Mouse (Mus musculus): ENCODE results near the gene H2-Q2. TPM values are rescaled to one million over a fixed set of nuclear protein-coding genes. Genes with fewer than 3 reads are reported as not detected.
A peak's percentile ranks its signal among the peaks of the same experiment; 100 is the strongest.
"Not testable (repeated sequence)": the region's sequence is repeated elsewhere in the genome, so short reads cannot be mapped to it uniquely, and the experiment has no call there.

The H2-Q2 gene
- 0.75 and 0.88 TPM in 2 replicates for polyA plus RNA-seq (2016; fragmentation: Nextera tagmentation; extraction: Ambion mirVana)

DNA sequence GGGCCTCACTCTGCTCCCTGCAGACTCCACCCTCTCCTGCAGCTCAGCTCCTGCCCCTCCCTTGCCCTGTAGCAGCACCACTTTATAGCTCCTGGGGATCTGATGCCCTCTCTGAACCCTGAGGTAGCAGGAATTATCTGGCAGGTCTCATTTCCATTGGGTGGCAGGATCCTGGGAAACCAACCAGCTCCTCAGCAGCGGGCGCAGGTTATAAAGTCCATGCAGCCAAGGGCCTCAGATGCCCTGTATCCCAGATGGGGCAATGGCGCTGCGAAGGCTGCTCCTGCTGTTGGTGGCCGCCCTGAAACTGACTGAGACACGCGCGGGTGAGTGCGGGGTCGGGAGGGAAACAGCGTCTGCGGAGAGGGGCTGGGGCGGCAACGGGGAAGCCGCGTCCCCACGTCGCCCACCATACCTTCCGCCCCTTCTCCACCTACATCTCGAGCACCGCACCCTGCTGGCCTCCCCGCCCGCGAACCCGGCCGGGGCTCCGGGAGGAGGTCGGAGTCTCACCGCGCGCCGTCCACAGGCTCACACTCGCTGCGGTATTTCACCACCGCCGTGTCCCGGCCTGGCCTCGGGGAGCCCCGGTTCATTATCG lies at the start of gene H2-Q2:
H2-Q2 (plus strand) TSS at position 172 of the 601 bp plus-strand sequence.
- Histone ChIP-seq H3K27ac (replicated peaks) (no peak within 1 kb of the TSS), H3K9me3 (no peaks in the 10 kb centered on the region), H3K27me3 (replicated peaks; ENCODE audit: low read depth, poor library complexity, severe bottlenecking) (peaks cover 63% of the 10 kb centered on the region), H3K36me3 (replicated peaks) (no peaks in the 10 kb centered on the region), H3K4me1 (peaks cover 12% of the 10 kb centered on the region), H3K4me3 (peak within 1 kb of the TSS; percentile 56)
- peak; percentile 30 for DNase-seq (ENCODE audit: low spot score)
- WGBS = 2% methylated on average over 40 of the region's 40 CpGs

DNA sequence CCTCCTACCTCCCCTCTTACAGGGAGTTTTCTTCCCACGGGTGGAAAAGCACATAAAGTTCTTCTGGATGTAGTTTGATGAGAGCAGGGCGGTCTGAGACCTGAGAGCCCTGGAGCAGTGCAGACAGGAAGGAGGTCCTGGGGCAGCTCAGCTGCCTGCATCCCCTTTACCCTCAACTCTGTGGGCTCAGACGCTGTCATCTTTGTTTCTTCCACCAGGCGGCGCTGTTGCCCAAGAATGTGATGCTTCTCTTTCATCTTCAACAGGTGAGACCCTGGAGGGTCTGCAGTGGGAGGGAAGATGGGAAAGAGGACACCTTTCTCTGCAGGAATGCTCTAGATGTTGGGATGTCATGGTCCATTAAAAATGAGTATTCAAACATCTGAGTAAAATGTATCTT lies 46.2 kb upstream of the H2-Q2 start:
- H3K36me3 ChIP-seq (replicated peaks); H3K9me3 ChIP-seq; H3K4me1 ChIP-seq; H3K27ac ChIP-seq (replicated peaks); H3K4me3 ChIP-seq; H3K27me3 ChIP-seq (replicated peaks; ENCODE audit: low read depth, poor library complexity, severe bottlenecking): not testable (repeated sequence)
- 3% methylated on average over 5 of the region's 5 CpGs for WGBS
- peak; percentile 59 for DNase-seq (ENCODE audit: low spot score)

DNA sequence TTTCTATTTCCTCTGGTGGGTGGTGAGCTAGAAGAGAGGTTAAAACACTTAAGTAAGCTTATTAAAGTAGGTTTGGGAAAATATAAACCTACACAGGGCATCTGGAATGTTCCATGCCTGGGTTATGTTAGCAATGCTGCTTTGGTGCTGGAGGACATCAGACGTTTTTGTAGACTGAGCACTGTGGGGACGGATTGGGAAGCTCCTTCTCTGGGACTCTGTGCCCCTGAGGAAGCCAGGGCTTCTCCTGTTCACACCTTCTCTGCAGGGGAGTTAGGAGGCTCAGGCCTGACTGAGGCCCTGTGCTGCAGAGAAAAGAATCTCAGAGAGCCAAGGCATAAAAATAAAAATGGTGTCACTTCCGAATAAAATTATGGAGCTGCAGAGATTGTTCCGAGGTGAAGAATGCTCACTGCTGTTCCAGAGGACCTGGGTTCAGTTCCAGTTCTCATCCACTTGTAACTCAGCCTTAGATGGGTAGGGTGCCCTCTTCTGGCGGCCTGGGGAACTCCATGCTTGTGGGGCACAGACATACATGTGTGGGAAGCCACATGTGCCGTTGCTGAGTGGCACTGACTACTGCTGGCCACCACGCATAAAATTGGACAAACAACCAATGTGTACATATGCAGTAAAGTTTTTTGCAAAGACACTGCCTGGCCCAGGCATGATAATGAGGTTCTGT lies 41.6 kb upstream of the H2-Q2 start:
- WGBS = 89% methylated on average over 7 of the region's 7 CpGs
- not testable (repeated sequence) for H3K4me3 ChIP-seq; H3K27ac ChIP-seq (replicated peaks); H3K4me1 ChIP-seq; H3K36me3 ChIP-seq (replicated peaks); H3K9me3 ChIP-seq; H3K27me3 ChIP-seq (replicated peaks; ENCODE audit: low read depth, poor library complexity, severe bottlenecking); DNase-seq (ENCODE audit: low spot score)

DNA sequence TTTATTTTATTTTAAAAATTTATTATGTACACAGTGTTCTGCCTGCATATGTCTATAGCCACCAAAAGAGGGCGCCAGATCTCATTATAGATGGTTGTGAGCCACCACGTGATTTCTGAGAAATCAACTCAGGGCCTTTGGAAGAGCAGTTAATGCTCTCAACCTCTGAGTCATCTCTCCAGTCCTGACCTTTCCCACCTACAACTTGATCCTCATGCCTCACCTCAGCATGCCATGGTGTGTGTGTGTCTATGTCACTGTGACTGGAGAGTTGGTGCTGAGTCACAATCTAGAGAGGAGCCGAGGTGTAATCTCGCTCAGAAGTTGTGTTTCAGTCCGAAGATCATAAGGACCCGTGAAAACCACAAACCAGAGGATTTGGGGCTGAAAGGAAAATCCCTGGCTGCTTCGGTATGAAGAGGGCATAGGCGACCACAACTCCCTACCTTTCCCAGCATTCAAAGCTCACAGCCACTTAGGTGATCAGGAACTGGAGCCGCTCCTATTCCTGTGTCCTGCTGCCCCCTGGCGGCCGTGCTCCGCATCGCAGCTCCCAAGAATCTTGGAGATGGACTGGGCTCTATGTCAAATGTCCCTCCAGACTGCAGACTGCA lies 40.3 kb upstream of the H2-Q2 start:
- Histone ChIP-seq H3K4me1 (no peaks in the 10 kb centered on the region), H3K9me3 (peaks cover 4% of the 10 kb centered on the region; the same call in 1 of the 2 replicates), H3K27ac (replicated peaks) (no peak overlapping the region), H3K4me3 (peak overlapping the region; percentile 0; the same call in 1 of the 2 replicates), H3K36me3 (replicated peaks) (no peaks in the 10 kb centered on the region), H3K27me3 (replicated peaks; ENCODE audit: low read depth, poor library complexity, severe bottlenecking) (0 out of 2 replicates have a peak, but pooled peaks cover 6% of the 10 kb centered on the region)
- peak; percentile 84 for DNase-seq (ENCODE audit: low spot score)
- 27% methylated on average over 13 of the region's 13 CpGs for WGBS

DNA sequence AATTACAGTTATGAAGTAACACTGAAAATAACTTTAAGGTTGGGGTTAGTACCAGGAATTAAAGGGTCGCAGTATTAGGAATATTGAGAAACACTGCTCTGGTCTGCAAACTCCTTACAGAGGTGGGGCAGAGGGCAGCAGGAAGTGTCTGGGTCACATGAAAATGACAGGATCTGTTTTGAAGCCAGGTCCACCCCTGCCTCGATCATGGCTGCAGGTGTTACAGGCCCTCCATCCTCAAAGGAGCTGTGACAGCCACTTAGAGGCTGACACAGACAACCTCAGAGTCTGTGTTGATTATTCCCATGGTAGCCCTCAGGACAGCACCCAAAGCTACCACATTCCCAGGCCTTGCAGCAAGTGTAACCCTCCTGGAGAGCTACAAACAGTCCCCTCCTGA lies 38.8 kb upstream of the H2-Q2 start:
- no peak overlapping the region for H3K27ac ChIP-seq (replicated peaks)
- no peaks in the 10 kb centered on the region for H3K36me3 ChIP-seq (replicated peaks)
- DNase-seq (ENCODE audit: low spot score) = no peak
- peaks cover 4% of the 10 kb centered on the region; the same call in 1 of the 2 replicates for H3K9me3 ChIP-seq
- H3K4me1 ChIP-seq = no peaks in the 10 kb centered on the region
- 77% methylated on average over 2 of the region's 2 CpGs for WGBS
- 0 out of 2 replicates have a peak, but pooled peaks cover 13% of the 10 kb centered on the region for H3K27me3 ChIP-seq (replicated peaks; ENCODE audit: low read depth, poor library complexity, severe bottlenecking)
- no peak overlapping the region for H3K4me3 ChIP-seq

DNA sequence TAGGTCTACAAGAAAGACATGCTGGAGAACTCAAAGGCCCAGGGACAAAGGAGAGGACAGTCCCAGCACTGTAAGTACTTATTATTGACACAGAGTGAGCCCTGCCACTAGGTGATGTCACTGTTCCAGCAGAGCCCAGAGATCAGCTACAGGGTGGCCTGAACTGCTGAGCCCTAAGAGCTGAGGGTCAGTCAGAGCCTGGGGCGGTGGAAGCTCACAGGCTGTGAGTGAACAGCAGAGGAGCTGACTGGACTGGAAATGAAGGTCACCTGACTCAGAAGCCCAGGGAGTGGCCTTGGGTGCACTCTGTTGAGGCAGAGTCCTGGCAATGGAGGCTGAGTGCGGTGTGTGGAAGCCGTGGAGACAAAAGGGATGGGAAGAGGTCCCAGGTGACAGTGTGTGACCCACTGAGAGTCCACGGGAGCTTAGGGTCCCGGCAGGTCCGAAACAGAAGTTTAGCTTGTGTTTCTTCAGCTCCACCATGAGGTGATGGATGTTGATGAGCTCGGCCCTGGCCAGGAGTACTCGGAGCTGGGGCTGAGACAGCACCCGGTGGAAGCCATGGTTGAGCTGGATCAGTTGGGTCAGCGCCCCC lies 38.2 kb upstream of the H2-Q2 start:
- H3K4me3 ChIP-seq = no peak overlapping the region
- H3K27ac ChIP-seq (replicated peaks) = no peak overlapping the region
- 0 out of 2 replicates have a peak, but pooled peaks cover 13% of the 10 kb centered on the region for H3K27me3 ChIP-seq (replicated peaks; ENCODE audit: low read depth, poor library complexity, severe bottlenecking)
- peaks cover 4% of the 10 kb centered on the region; the same call in 1 of the 2 replicates for H3K9me3 ChIP-seq
- WGBS = 86% methylated on average over 10 of the region's 10 CpGs
- H3K36me3 ChIP-seq (replicated peaks) = no peaks in the 10 kb centered on the region
- H3K4me1 ChIP-seq = no peaks in the 10 kb centered on the region
- no peak for DNase-seq (ENCODE audit: low spot score)

DNA sequence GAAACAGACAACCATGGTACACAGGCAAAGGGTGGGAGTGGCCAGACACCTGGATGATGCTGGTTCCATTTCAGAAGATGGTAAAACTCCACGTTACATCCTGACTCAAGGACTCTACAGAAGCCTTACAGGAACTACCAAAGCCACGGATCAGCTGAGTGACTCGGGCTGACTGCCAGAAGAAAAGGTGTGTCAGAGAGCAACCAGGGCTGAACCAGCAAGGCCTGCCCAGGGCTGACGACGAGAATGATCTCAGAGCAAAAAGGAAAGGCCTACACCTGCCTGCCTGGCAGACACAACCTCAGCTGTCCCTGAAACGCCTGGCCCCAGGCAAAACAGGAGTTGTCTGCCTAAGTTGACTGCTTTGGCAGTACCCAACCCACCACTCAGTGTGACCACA lies 37.6 kb upstream of the H2-Q2 start:
- no peak for DNase-seq (ENCODE audit: low spot score)
- no peaks in the 10 kb centered on the region for H3K4me1 ChIP-seq
- peaks cover 4% of the 10 kb centered on the region; the same call in 1 of the 2 replicates for H3K9me3 ChIP-seq
- WGBS = 72% methylated on average over 6 of the region's 6 CpGs
- peaks cover 13% of the 10 kb centered on the region; the same call in 1 of the 2 replicates for H3K27me3 ChIP-seq (replicated peaks; ENCODE audit: low read depth, poor library complexity, severe bottlenecking)
- H3K4me3 ChIP-seq = no peak overlapping the region
- no peak overlapping the region for H3K27ac ChIP-seq (replicated peaks)
- H3K36me3 ChIP-seq (replicated peaks) = no peaks in the 10 kb centered on the region

DNA sequence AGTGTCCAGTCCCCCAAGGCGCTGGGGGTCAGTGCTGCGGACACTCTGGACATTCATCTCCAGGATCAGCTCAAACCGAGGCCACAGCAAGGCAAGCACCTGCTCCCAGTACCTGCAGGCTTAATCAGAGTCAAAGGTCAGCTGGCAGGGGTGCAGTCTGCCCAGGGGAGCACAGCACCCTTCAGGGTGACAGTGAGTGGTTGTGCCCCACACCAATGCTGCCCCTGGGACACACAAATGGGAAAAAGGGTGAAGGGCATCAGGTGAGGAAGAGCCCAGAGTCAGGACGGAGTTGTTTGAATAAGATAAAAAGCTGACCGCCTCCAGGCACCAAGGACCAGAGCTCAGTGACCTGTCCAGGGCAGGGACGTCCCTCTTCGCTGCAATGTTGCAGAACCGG lies 37.1 kb upstream of the H2-Q2 start:
- DNase-seq (ENCODE audit: low spot score); H3K4me1 ChIP-seq; H3K4me3 ChIP-seq; H3K9me3 ChIP-seq; H3K36me3 ChIP-seq (replicated peaks); H3K27ac ChIP-seq (replicated peaks): not testable (repeated sequence)
- 80% methylated on average over 8 of the region's 8 CpGs for WGBS
- H3K27me3 ChIP-seq (replicated peaks; ENCODE audit: low read depth, poor library complexity, severe bottlenecking) = peaks cover 15% of the 10 kb centered on the region

DNA sequence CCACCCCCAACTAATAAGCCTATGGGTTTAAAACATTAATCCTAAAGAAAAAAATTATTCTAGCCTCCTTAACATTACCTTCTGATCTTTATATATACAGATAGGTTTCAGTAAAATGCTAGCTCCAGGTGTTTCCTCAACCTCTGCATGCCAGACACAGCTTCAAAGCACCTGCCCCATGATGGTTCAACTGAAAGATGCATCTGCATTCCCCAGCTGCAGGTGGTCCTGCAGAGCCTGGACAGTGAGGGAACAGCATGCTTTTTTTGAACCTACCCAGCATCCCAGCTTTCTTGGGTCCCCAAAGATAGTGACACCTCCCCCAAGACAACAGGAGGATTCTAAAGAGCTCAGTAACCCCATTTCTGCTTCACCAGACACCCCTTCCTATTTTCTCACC lies 23.4 kb upstream of the H2-Q2 start:
- no peak overlapping the region for H3K27ac ChIP-seq (replicated peaks)
- H3K27me3 ChIP-seq (replicated peaks; ENCODE audit: low read depth, poor library complexity, severe bottlenecking) = peaks cover 55% of the 10 kb centered on the region
- peaks cover 11% of the 10 kb centered on the region for H3K4me1 ChIP-seq
- no peaks in the 10 kb centered on the region for H3K9me3 ChIP-seq
- no peak for DNase-seq (ENCODE audit: low spot score)
- H3K36me3 ChIP-seq (replicated peaks) = no peaks in the 10 kb centered on the region
- H3K4me3 ChIP-seq = no peak overlapping the region

DNA sequence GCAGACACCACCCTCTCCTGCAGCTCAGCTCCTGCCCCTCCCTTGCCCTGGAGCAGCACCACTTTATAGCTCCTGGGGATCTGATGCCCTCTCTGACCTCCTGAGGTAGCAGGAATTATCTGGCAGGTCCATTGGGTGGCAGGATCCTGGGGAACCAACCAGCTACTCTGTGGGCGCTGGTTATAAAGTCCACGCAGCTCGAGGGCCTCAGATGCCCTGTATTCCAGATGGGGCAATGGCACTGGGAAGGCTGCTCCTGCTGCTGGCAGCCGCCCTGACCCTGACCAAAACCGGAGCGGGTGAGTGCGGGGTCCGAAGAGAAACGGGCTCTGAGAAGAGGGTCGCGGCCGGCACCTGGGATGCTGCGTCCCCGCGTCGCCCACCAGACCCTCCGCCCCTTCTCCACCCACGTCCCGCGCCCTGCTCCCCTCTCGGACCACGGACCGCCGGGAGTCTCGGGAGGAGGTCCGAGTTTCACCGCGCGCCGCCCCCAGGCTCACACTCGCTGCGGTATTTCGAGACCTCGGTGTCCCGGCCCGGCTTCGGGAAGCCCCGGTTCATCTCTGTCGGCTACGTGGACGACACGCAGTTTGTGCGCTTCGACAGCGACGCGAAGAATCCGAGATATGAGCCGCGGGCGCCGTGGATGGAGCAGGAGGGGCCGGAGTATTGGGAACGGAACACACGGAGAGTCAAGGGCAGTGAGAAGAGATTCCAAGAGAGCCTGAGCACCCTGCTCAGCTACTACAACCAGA lies 21.5 kb upstream of the H2-Q2 start, which contains the start of gene H2-Q1:
H2-Q1 (plus strand) TSS at position 79 of the 755 bp plus-strand sequence.
- Histone ChIP-seq H3K27ac (replicated peaks) (no peak within 1 kb of the TSS), H3K27me3 (replicated peaks; ENCODE audit: low read depth, poor library complexity, severe bottlenecking) (peaks cover 62% of the 10 kb centered on the region), H3K4me3 (peak within 1 kb of the TSS; percentile 56), H3K4me1 (peaks cover 11% of the 10 kb centered on the region), H3K9me3 (no peaks in the 10 kb centered on the region), H3K36me3 (replicated peaks) (no peaks in the 10 kb centered on the region)
- 2% methylated on average over 55 of the region's 55 CpGs for WGBS
- peak; percentile 21 for DNase-seq (ENCODE audit: low spot score)

DNA sequence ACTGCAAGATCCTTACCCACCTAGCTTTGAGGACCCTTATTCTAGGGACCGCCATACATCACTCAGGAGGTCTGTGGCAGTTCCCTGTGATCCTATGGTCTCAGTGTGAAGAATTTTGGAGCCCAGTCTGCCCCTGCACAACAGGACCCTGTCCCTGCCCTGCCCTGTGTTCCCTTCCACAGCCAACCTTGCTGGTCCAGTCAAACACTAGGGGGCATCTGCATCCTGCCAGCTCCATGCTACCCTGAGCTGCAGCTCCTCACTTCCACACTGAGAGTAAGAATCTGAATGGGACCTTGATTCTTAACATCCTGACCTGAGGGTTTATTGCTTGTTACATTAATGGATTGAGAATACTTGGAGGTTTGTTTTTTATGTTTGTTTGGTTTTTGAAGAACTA lies 16.9 kb upstream of the H2-Q2 start:
- WGBS = 79% methylated on average over 1 of the region's 1 CpGs
- not testable (repeated sequence) for H3K36me3 ChIP-seq (replicated peaks); H3K4me3 ChIP-seq; H3K9me3 ChIP-seq; H3K27ac ChIP-seq (replicated peaks); DNase-seq (ENCODE audit: low spot score)
- Histone ChIP-seq H3K4me1 (peaks cover 11% of the 10 kb centered on the region), H3K27me3 (replicated peaks; ENCODE audit: low read depth, poor library complexity, severe bottlenecking) (peaks cover 40% of the 10 kb centered on the region)

DNA sequence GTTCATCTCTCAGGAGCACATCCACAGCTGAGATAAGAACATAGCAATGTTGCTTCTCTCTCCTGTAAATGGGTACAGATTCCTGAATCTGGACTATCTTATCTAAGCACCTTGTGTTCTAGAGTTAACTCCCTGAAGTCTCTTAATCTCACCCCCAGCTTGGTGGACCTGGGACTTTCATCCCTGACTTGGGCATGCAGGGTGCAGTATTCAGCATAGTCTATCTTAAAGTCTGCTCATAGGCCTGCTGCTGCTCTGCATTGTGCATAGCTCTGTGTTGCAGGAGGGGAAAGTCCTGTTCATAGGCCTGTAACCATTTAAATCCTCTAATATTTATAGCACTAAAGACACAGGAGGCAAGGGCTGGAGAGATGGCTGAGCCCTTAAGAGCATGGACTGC lies 16.0 kb upstream of the H2-Q2 start:
- not testable (repeated sequence) for H3K4me1 ChIP-seq; H3K36me3 ChIP-seq (replicated peaks); H3K27ac ChIP-seq (replicated peaks); H3K9me3 ChIP-seq; DNase-seq (ENCODE audit: low spot score); H3K4me3 ChIP-seq
- peaks cover 32% of the 10 kb centered on the region for H3K27me3 ChIP-seq (replicated peaks; ENCODE audit: low read depth, poor library complexity, severe bottlenecking)
